Mouse (Mus musculus) CD4-positive, CD25-positive, alpha-beta regulatory T cell, adult 2 months (primary cell): ENCODE results near the gene Tigd2.
"Not testable (repeated sequence)": the region's sequence is repeated elsewhere in the genome, so short reads cannot be mapped to it uniquely, and the experiment has no call there.

ENCODE experiments used
- DNase-seq: peaks from one replicate; pipeline ENCODE4 v3.0.0-alpha.2; 2012; ENCODE audit warnings: low read depth, low spot score

Gene Tigd2

GRCm38 (mm10) chr6:59208685-59209298 is at the start of gene Tigd2:
Gene Tigd2 (plus strand): TSS chr6:59208870.
- DNase-seq: peak; percentile 96

- no peak for DNase-seq
These were observed 46.7 kb upstream of the Tigd2 start for GRCm38 (mm10) chr6:59161801-59162478.

GRCm38 (mm10) chr6:59162887-59163286 is 45.8 kb upstream of the Tigd2 start:
- DNase-seq: no peak

GRCm38 (mm10) chr6:59163407-59163806 is 45.3 kb upstream of the Tigd2 start:
- DNase-seq: no peak

GRCm38 (mm10) chr6:59168939-59169338 is 39.7 kb upstream of the Tigd2 start:
- no peak for DNase-seq

- DNase-seq: no peak
These were observed 37.4 kb upstream of the Tigd2 start for GRCm38 (mm10) chr6:59171230-59171629.

- no peak for DNase-seq
These were observed 34.7 kb upstream of the Tigd2 start for GRCm38 (mm10) chr6:59173940-59174339.

GRCm38 (mm10) chr6:59178051-59178450 is 30.6 kb upstream of the Tigd2 start:
- DNase-seq: no peak

- peak; percentile 84 for DNase-seq
These were observed 28.2 kb upstream of the Tigd2 start for GRCm38 (mm10) chr6:59180376-59180996.

- peak; percentile 46 for DNase-seq
These were observed 23.5 kb upstream of the Tigd2 start for GRCm38 (mm10) chr6:59185010-59185699.

- DNase-seq: no peak
These were observed 18.7 kb upstream of the Tigd2 start for GRCm38 (mm10) chr6:59190006-59190405.

- not testable (repeated sequence) for DNase-seq
These were observed 14.2 kb upstream of the Tigd2 start for GRCm38 (mm10) chr6:59194518-59194917.

- no peak for DNase-seq
These were observed 12.6 kb upstream of the Tigd2 start for GRCm38 (mm10) chr6:59195849-59196635.

GRCm38 (mm10) chr6:59196746-59197145 is 11.9 kb upstream of the Tigd2 start:
- no peak for DNase-seq

GRCm38 (mm10) chr6:59198356-59198755 is 10.3 kb upstream of the Tigd2 start:
- DNase-seq: no peak

GRCm38 (mm10) chr6:59199021-59199420 is 9.6 kb upstream of the Tigd2 start:
- no peak for DNase-seq

GRCm38 (mm10) chr6:59207561-59207960 is 1.1 kb upstream of the Tigd2 start:
- no peak for DNase-seq

- peak; percentile 71 for DNase-seq
These were observed 633 bp downstream of the Tigd2 start for GRCm38 (mm10) chr6:59209299-59209707.

- no peak for DNase-seq
These were observed 24.5 kb downstream of the Tigd2 start for GRCm38 (mm10) chr6:59233191-59233590.

- DNase-seq: no peak
These were observed 25.0 kb downstream of the Tigd2 start for GRCm38 (mm10) chr6:59233651-59234050.

GRCm38 (mm10) chr6:59249675-59250074 is 41.0 kb downstream of the Tigd2 start:
- DNase-seq: peak; percentile 86
